In genomic region chr6:142781286-142781685, GRCm38 (mm10) we compare ENCODE assay signal across 19 mouse cellular contexts. TPM values are rescaled to one million over a fixed set of nuclear protein-coding genes. Genes with fewer than 3 reads are reported as not detected.
"Had no signal": no experiment of that assay in that cellular context is flagged by ENCODE, and none has a peak within 500 bp of the region (broad histone marks: within the 10 kb centered on the region; RNA-seq: fewer than 3 reads in every experiment).

No protein-coding gene starts in this region.

- H3K4me3 ChIP-seq: intestine, embryonic 15.5 days; kidney, embryonic 15.5 days; limb, embryonic 15.5 days; liver, embryonic 12.5 days; megakaryocyte, embryonic 14.5 days had no signal

- H3K9ac ChIP-seq: intestine, embryonic 15.5 days; kidney, embryonic 15.5 days; limb, embryonic 15.5 days; liver, embryonic 12.5 days; lung, embryonic 14.5 days had no signal

- H3K27me3 ChIP-seq: intestine, embryonic 15.5 days; kidney, embryonic 15.5 days; limb, embryonic 15.5 days; liver, embryonic 12.5 days; megakaryocyte, embryonic 14.5 days had no signal

- H3K27ac ChIP-seq: intestine, embryonic 15.5 days; kidney, embryonic 15.5 days; limb, embryonic 15.5 days; liver, embryonic 12.5 days; macrophage had no signal

- DNase-seq: kidney, adult 2 months; kidney, postnatal 14 days; layer of hippocampus, adult 9-11 months; layer of hippocampus, postnatal 36 days; lung, embryonic 14.5 days; lung, postnatal 10 days; right cerebral cortex, postnatal 4 days; spleen, adult 18-20 months; thymus, adult 18-20 months; thymus, postnatal 14 days had no signal

- H3K4me1 ChIP-seq: intestine, embryonic 15.5 days; limb, embryonic 15.5 days had no signal

- H3K4me2 ChIP-seq: intestine, embryonic 15.5 days; kidney, embryonic 15.5 days; limb, embryonic 15.5 days; liver, embryonic 12.5 days; lung, embryonic 14.5 days had no signal

- H3K9me3 ChIP-seq: intestine, embryonic 15.5 days; kidney, embryonic 15.5 days; limb, embryonic 15.5 days; liver, embryonic 12.5 days; megakaryocyte, embryonic 14.5 days had no signal

- ATAC-seq: intestine, embryonic 15.5 days; liver, embryonic 12.5 days had no signal

- H3K36me3 ChIP-seq: intestine, embryonic 15.5 days had no signal

RNA-seq across cellular contexts. Expression of gene Sult6b2, which starts 23.0 kb away (rescaled TPM):
- polyA plus RNA-seq: kidney, adult 2 months; kidney, embryonic 15.5 days; large intestine, adult 2 months; limb, embryonic 11.5 days; liver, embryonic 12.5 days; lung, embryonic 14.5 days; macrophage; stomach, embryonic 14.5 days had no signal
